Mouse (Mus musculus) cerebellum, adult 2 months (tissue): ENCODE measurements around the gene Zfp1.

Experiments
- CTCF ChIP-seq: fragments of 200-500 bp; IDR thresholded peaks from 2 replicates; pipeline ENCODE4 v1.5.1; 2011; ENCODE audit warnings: low read depth, mild to moderate bottlenecking, control low read depth, low read length, moderate library complexity, borderline replicate concordance; ENCODE audit not compliant: insufficient read depth
- POLR2A ChIP-seq: fragments of 200-500 bp; IDR thresholded peaks from 2 replicates; pipeline ENCODE4 v1.6.1; 2011; ENCODE audit warnings: low read length, control low read depth, borderline replicate concordance; ENCODE audit not compliant: insufficient read depth

DNA sequence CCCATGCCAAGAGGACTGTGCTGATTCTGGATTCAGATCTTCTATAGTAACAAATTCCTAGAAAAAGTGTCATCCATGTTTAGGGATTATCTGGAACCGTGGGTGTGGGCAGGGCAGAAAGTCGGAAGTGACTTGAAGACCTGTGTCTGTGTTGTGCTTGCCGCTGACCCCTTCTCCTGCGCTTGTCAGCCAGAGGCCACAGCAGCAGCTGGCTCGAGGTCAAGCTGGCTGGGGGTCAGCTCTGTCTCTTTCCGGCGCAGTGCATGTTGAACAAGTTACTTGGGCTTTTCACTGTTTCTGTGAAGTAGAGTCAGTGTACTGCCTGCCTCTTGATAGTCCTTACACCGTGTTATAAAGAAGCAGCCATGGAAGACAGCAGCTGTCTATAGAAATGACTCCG lies 36.2 kb upstream of the Zfp1 start:
- TF ChIP-seq CTCF: no peak
- TF ChIP-seq POLR2A: no peak
